Comparison of ENCODE assay signal across 20 mouse cellular contexts in the genomic region with DNA sequence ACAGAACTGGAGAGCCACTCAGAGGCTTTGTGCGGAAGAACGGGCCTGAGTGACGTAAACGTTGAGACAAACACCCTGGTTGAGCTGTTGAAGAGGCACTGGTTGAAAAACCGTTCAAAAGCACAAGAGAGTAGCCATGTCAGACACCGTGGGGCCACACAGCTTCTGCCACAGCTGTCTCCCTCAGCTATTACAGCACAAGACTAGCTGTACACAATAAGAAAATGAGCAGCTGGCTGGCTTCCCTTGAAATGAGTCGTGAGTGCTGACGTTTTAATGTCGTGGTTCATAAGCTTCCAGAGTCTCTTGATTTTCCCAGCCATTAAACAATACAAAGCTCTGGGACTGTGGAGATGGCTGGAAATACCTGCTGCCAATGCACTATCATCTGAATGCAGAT. TPM values are rescaled to one million over a fixed set of nuclear protein-coding genes. Genes with fewer than 3 reads are reported as not detected.
DNase-seq lines count a peak whose midpoint lies in the region; ATAC-seq lines count a peak whose summit lies in the region.
"Had no signal": no experiment of that assay in that cellular context is flagged by ENCODE, and none has a peak within 500 bp of the region (broad histone marks: within the 10 kb centered on the region; RNA-seq: fewer than 3 reads in every experiment).

No protein-coding gene starts in this region.

- 59% methylated on average over 9 of the region's 9 CpGs for WGBS in forebrain, embryonic 14.5 days
- 78% methylated on average over 9 of the region's 9 CpGs for WGBS in forebrain, embryonic 11.5 days

- ATAC-seq in forebrain, embryonic 14.5 days, result no peak
- no peak for ATAC-seq in forebrain, embryonic 11.5 days (replicated peaks; ENCODE audit: low FRiP score)

- no peaks in the 10 kb centered on the region for H3K9me3 ChIP-seq in forebrain, embryonic 14.5 days (replicated peaks; ENCODE audit: control insufficient read depth, low read length)
- no peaks in the 10 kb centered on the region for H3K9me3 ChIP-seq in forebrain, embryonic 11.5 days (ENCODE audit: control insufficient read depth, low read length)
- H3K9me3 ChIP-seq: hindbrain, embryonic 13.5 days; limb, embryonic 12.5 days; liver, embryonic 15.5 days; neural tube, embryonic 12.5 days; stomach, embryonic 15.5 days had no signal

- no peaks in the 10 kb centered on the region for H3K27me3 ChIP-seq in forebrain, embryonic 14.5 days (replicated peaks; ENCODE audit: control insufficient read depth, insufficient read depth, low read length)
- H3K27me3 ChIP-seq in forebrain, embryonic 11.5 days (ENCODE audit: control insufficient read depth, insufficient read depth, low read length), result no peaks in the 10 kb centered on the region
- H3K27me3 ChIP-seq: limb, embryonic 12.5 days; liver, embryonic 15.5 days; neural tube, embryonic 12.5 days; stomach, embryonic 15.5 days had no signal

- DNase-seq in forebrain, embryonic 14.5 days (ENCODE audit: low spot score), result peak; percentile 51
- no peak for DNase-seq in forebrain, embryonic 11.5 days (ENCODE audit: low spot score)
- DNase-seq in kidney, postnatal 10 days, result peak; percentile 45
- DNase-seq in kidney, adult 11 months, result no peak
- DNase-seq in lung, postnatal 10 days, result peak; percentile 14
- DNase-seq in lung, postnatal 14 days, result no peak
- peak; percentile 23 for DNase-seq in retina, postnatal 1 day
- DNase-seq in thymus, postnatal 14 days, result no peak
- DNase-seq: adrenal gland, postnatal 14 days; cerebellum, adult 9-11 months; gastrocnemius, postnatal 25 days; heart, postnatal 14 days; layer of hippocampus, adult 9-11 months; right cerebral cortex, postnatal 14 days; thymus, adult 2 months had no signal

- H3K9ac ChIP-seq in forebrain, embryonic 14.5 days (ENCODE audit: low read length), result no peak overlapping the region
- H3K9ac ChIP-seq in forebrain, embryonic 11.5 days (ENCODE audit: low read length), result no peak overlapping the region
- H3K9ac ChIP-seq: hindbrain, embryonic 13.5 days; limb, embryonic 12.5 days; liver, embryonic 15.5 days; neural tube, embryonic 12.5 days; stomach, embryonic 15.5 days had no signal

- no peak overlapping the region for H3K4me2 ChIP-seq in forebrain, embryonic 14.5 days (ENCODE audit: low read length)
- H3K4me2 ChIP-seq in forebrain, embryonic 11.5 days (ENCODE audit: low read depth, low read length, severe bottlenecking), result no peak overlapping the region
- H3K4me2 ChIP-seq: hindbrain, embryonic 13.5 days; limb, embryonic 12.5 days; liver, embryonic 15.5 days; neural tube, embryonic 12.5 days; stomach, embryonic 15.5 days had no signal

- H3K4me1 ChIP-seq in forebrain, embryonic 14.5 days (ENCODE audit: control insufficient read depth, insufficient read depth, low read length), result peaks cover 5% of the 10 kb centered on the region; the same call in 1 of the 2 replicates
- H3K4me1 ChIP-seq in forebrain, embryonic 11.5 days (replicated peaks; ENCODE audit: control insufficient read depth, insufficient read depth, low read length), result no peaks in the 10 kb centered on the region
- H3K4me1 ChIP-seq: liver, embryonic 15.5 days; neural tube, embryonic 12.5 days had no signal

- no peaks in the 10 kb centered on the region for H3K36me3 ChIP-seq in forebrain, embryonic 14.5 days (ENCODE audit: control insufficient read depth, insufficient read depth, low read length)
- no peaks in the 10 kb centered on the region for H3K36me3 ChIP-seq in forebrain, embryonic 11.5 days (ENCODE audit: control insufficient read depth, insufficient read depth, low read length)

- no peak overlapping the region for H3K4me3 ChIP-seq in forebrain, embryonic 14.5 days (ENCODE audit: low read depth, low read length)
- no peak overlapping the region for H3K4me3 ChIP-seq in forebrain, embryonic 11.5 days (ENCODE audit: low read depth, low read length)
- H3K4me3 ChIP-seq: hindbrain, embryonic 13.5 days; limb, embryonic 12.5 days; liver, embryonic 15.5 days; neural tube, embryonic 12.5 days; stomach, embryonic 15.5 days had no signal

- peak overlapping the region; percentile 2; the same call in 1 of the 2 replicates for H3K27ac ChIP-seq in forebrain, embryonic 14.5 days (ENCODE audit: low read depth, low read length)
- H3K27ac ChIP-seq in forebrain, embryonic 11.5 days (ENCODE audit: low read depth, low read length), result no peak overlapping the region
- H3K27ac ChIP-seq: hindbrain, embryonic 13.5 days; limb, embryonic 12.5 days; liver, embryonic 15.5 days; neural tube, embryonic 12.5 days; stomach, embryonic 15.5 days had no signal

RNA-seq across cellular contexts. Expression of gene Gtf2a1, which starts 40.8 kb away (rescaled TPM):
- polyA plus RNA-seq in forebrain, embryonic 14.5 days (2014; fragmentation: Nextera tagmentation; extraction: Ambion mirVana), result 50.7 and 50.8 TPM in 2 replicates
- 45.5 and 47.9 TPM in 2 replicates for polyA plus RNA-seq in forebrain, embryonic 11.5 days (2014; fragmentation: Nextera tagmentation; extraction: Ambion mirVana)

Comparison
In these comparisons a context has a peak if more than half of its experiments do, and no peak if none do; other contexts are left out.
1. DNase-seq: peak in forebrain, embryonic 14.5 days (single experiment), kidney, postnatal 10 days (single experiment), lung, postnatal 10 days (single experiment) and retina, postnatal 1 day (single experiment); none in forebrain, embryonic 11.5 days (single experiment), kidney, adult 11 months (single experiment), lung, postnatal 14 days (single experiment) and thymus, postnatal 14 days (single experiment).